Mouse (Mus musculus) stomach, adult 2 months (tissue): ENCODE results near the gene Gm45837. TPM values are rescaled to one million over a fixed set of nuclear protein-coding genes. Genes with fewer than 3 reads are reported as not detected.

ENCODE experiments used
- polyA plus RNA-seq: library from polyadenylated mRNA; depleted of rRNA; stranded (reverse); fragments of >200 nt; gene quantifications from 2 replicates; pipeline ENCODE4 v1.2.3, GENCODE M21; 2012; rRNA removed

The Gm45837 gene
- not detected in 2 replicates for polyA plus RNA-seq

GRCm38 (mm10) chr7:101410267-101410936 is at the start of gene Gm45837:
Gene Gm45837, plus strand, starts transcription at chr7:101410886.

GRCm38 (mm10) chr7:101421529-101421928 is 10.8 kb downstream of the Gm45837 start, which contains the start of gene Pde2a:
Gene Pde2a, plus strand, starts transcription at chr7:101421691.

Other genes starting within 250 kb of the Gm45837 start
- 6.7 and 7.8 TPM in 2 replicates for gene Atg16l2, start 108.6 kb upstream of the Gm45837 start, polyA plus RNA-seq
- gene Stard10, start 93.8 kb upstream of the Gm45837 start, polyA plus RNA-seq, result 256 and 348 TPM in 2 replicates
- 42.0 and 42.3 TPM in 2 replicates for gene Arap1, start 62.8 kb upstream of the Gm45837 start, polyA plus RNA-seq
- 8.5 and 9.0 TPM in 2 replicates for gene Pde2a, start 10.8 kb downstream of the Gm45837 start, polyA plus RNA-seq
- 0.13 TPM in 1 of 2 replicates, not detected in the other for gene Art2b, start 174.7 kb downstream of the Gm45837 start, polyA plus RNA-seq